Mouse (Mus musculus): Measurements from ENCODE around the gene Cdk2.
A peak's percentile ranks its signal among the peaks of the same experiment; 100 is the strongest.
"Not testable (repeated sequence)": the region's sequence is repeated elsewhere in the genome, so short reads cannot be mapped to it uniquely, and the experiment has no call there.

The Cdk2 gene

GRCm38 (mm10) chr10:128704491-128705316 is at the start of gene Cdk2:
TSS of gene Cdk2 (minus strand) at chr10:128705031.
- peak; percentile 67 for DNase-seq (ENCODE audit: extremely low spot score, low read depth, low spot score)

GRCm38 (mm10) chr10:128748252-128748864 is 43.5 kb upstream of the Cdk2 start:
- DNase-seq (ENCODE audit: extremely low spot score, low read depth, low spot score) = peak; percentile 73

GRCm38 (mm10) chr10:128747646-128748251 is 42.9 kb upstream of the Cdk2 start, which contains the start of gene Pym1:
TSS of gene Pym1 (plus strand) at chr10:128747889.
- DNase-seq (ENCODE audit: extremely low spot score, low read depth, low spot score) = no peak

GRCm38 (mm10) chr10:128746972-128747645 is 42.3 kb upstream of the Cdk2 start:
- DNase-seq (ENCODE audit: extremely low spot score, low read depth, low spot score) = no peak

- no peak for DNase-seq (ENCODE audit: extremely low spot score, low read depth, low spot score)
Measured at GRCm38 (mm10) chr10:128745946-128746613, 41.2 kb upstream of the Cdk2 start.

- no peak for DNase-seq (ENCODE audit: extremely low spot score, low read depth, low spot score)
Measured at GRCm38 (mm10) chr10:128744680-128745601, 40.1 kb upstream of the Cdk2 start, which contains the start of gene Dgka. TSS of gene Dgka (minus strand) at chr10:128744855.

- no peak for DNase-seq (ENCODE audit: extremely low spot score, low read depth, low spot score)
Measured at GRCm38 (mm10) chr10:128744211-128744610, 39.4 kb upstream of the Cdk2 start.

- DNase-seq (ENCODE audit: extremely low spot score, low read depth, low spot score) = no peak
Measured at GRCm38 (mm10) chr10:128743791-128744191, 39.0 kb upstream of the Cdk2 start.

- DNase-seq (ENCODE audit: extremely low spot score, low read depth, low spot score) = no peak
Measured at GRCm38 (mm10) chr10:128743235-128743634, 38.4 kb upstream of the Cdk2 start.

GRCm38 (mm10) chr10:128742616-128743015 is 37.8 kb upstream of the Cdk2 start:
- DNase-seq (ENCODE audit: extremely low spot score, low read depth, low spot score) = no peak

GRCm38 (mm10) chr10:128740296-128740695 is 35.5 kb upstream of the Cdk2 start:
- no peak for DNase-seq (ENCODE audit: extremely low spot score, low read depth, low spot score)

- DNase-seq (ENCODE audit: extremely low spot score, low read depth, low spot score) = no peak
Measured at GRCm38 (mm10) chr10:128737435-128737834, 32.6 kb upstream of the Cdk2 start.

GRCm38 (mm10) chr10:128731992-128732391 is 27.2 kb upstream of the Cdk2 start:
- no peak for DNase-seq (ENCODE audit: extremely low spot score, low read depth, low spot score)

- DNase-seq (ENCODE audit: extremely low spot score, low read depth, low spot score) = no peak
Measured at GRCm38 (mm10) chr10:128731002-128731433, 26.2 kb upstream of the Cdk2 start.

- DNase-seq (ENCODE audit: extremely low spot score, low read depth, low spot score) = no peak
Measured at GRCm38 (mm10) chr10:128728059-128728458, 23.2 kb upstream of the Cdk2 start.

- not testable (repeated sequence) for DNase-seq (ENCODE audit: extremely low spot score, low read depth, low spot score)
Measured at GRCm38 (mm10) chr10:128725466-128725865, 20.6 kb upstream of the Cdk2 start.

GRCm38 (mm10) chr10:128715559-128716537 is 11.0 kb upstream of the Cdk2 start:
- DNase-seq (ENCODE audit: extremely low spot score, low read depth, low spot score) = no peak

GRCm38 (mm10) chr10:128711318-128711717 is 6.5 kb upstream of the Cdk2 start:
- DNase-seq (ENCODE audit: extremely low spot score, low read depth, low spot score) = not testable (repeated sequence)
